Mouse (Mus musculus) lung, embryonic 15.5 days (tissue): ENCODE data around the gene Nudcd2. TPM values are rescaled to one million over a fixed set of nuclear protein-coding genes. Genes with fewer than 3 reads are reported as not detected.

ENCODE experiments used
- ATAC-seq: fragments of 200-750 bp; cut with Nextera tagmentation; 2 replicates; pipeline ENCODE4 v1.8.0; 2017; ENCODE audit warnings: moderate number of reproducible peaks, borderline replicate concordance; ENCODE audit not compliant: low FRiP score, low TSS enrichment; ENCODE audit errors: extremely low read depth
- H3K27ac ChIP-seq: fragments of 300-500 bp; sonication (generic); 2 replicates; pipeline ENCODE4 v1.5.1; 2015; ENCODE audit warnings: moderate library complexity, mild to moderate bottlenecking, inconsistent platforms
- H3K27me3 ChIP-seq: fragments of 300-500 bp; sonication (generic); 2 replicates; pipeline ENCODE4 v1.6.1; 2015; ENCODE audit warnings: inconsistent platforms
- H3K36me3 ChIP-seq: fragments of 300-500 bp; sonication (generic); 2 replicates; pipeline ENCODE4 v1.6.1; 2015; ENCODE audit warnings: inconsistent platforms
- H3K4me1 ChIP-seq: fragments of 300-500 bp; sonication (generic); 2 replicates; pipeline ENCODE4 v1.6.1; 2015; ENCODE audit warnings: inconsistent platforms
- H3K4me2 ChIP-seq: fragments of 300-500 bp; sonication (generic); 2 replicates; pipeline ENCODE4 v1.6.1; 2015; ENCODE audit warnings: inconsistent platforms, mild to moderate bottlenecking, moderate library complexity
- H3K4me3 ChIP-seq: fragments of 300-500 bp; sonication (generic); 2 replicates; pipeline ENCODE4 v1.5.1; 2015; ENCODE audit warnings: mild to moderate bottlenecking, inconsistent platforms
- H3K9ac ChIP-seq: fragments of 300-500 bp; sonication (generic); 2 replicates; pipeline ENCODE4 v1.6.1; 2015; ENCODE audit warnings: inconsistent platforms
- H3K9me3 ChIP-seq: fragments of 300-500 bp; sonication (generic); 2 replicates; pipeline ENCODE4 v1.6.1; 2016; ENCODE audit warnings: inconsistent platforms
- WGBS: fragments of 180-500 bp; shearing (Covaris S2); methylation state at CpG from one replicate; pipeline ENCODE4 v1.1.7; 2015; 5-methylcytosine and 5-hydroxymethylcytosine counted together
- polyA plus RNA-seq: library from polyadenylated mRNA; unstranded; fragments of >200 nt; fragmentation: Nextera tagmentation; extraction: Ambion mirVana; gene quantifications from 2 replicates; pipeline ENCODE4 v1.2.1, GENCODE M21; 2015

Nudcd2 gene
- polyA plus RNA-seq, 1 experiment from 2014 or later, result 161 TPM

DNA sequence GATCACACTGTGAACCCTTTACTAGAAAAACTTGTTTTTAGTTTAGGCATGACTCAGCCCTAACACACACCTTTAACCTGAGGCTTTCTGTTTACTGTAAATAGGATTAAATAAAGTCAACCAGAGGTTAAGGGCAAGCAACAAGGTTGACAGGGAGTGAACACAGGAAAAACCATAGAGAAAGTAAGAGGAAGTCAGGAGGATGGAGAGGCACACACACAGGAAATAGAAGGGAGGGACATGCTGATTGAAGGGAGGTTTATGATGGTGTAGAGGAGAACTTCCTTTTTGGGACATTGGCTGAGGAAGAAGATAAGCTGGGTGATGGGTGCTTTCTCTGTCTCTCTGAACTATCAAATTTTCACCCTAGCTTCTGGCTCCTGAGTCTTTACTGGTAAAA is 15.1 kb upstream of the Nudcd2 start:
- H3K27me3 ChIP-seq, result no peaks in the 10 kb centered on the region
- no peaks in the 10 kb centered on the region for H3K4me1 ChIP-seq
- peaks cover 87% of the 10 kb centered on the region for H3K36me3 ChIP-seq
- no peak overlapping the region for H3K9ac ChIP-seq
- no peaks in the 10 kb centered on the region for H3K9me3 ChIP-seq
- H3K4me3 ChIP-seq, result no peak overlapping the region
- no peak overlapping the region for H3K4me2 ChIP-seq
- H3K27ac ChIP-seq, result no peak overlapping the region
- ATAC-seq, result no peak

DNA sequence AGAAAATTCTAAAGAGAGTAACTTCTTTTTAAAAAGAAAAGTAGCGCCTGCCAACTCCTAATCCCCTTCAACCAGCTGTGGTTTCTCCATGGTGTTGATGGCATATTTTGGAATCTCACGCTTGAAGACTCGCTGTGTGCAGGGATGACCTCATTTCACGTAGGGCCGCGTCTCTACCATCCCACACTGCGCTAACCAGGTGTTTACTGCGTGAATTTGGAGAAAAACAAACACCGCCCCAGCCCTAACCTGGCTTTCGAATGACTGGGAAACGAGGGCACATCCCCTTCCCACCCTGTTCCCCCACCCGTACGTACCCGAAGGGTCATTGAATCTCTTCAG is 499 bp upstream of the Nudcd2 start:
- Histone ChIP-seq H3K36me3 (peaks cover 26% of the 10 kb centered on the region), H3K4me2 (peak overlapping the region; percentile 86), H3K27ac (0 out of 2 replicates have a peak overlapping the region, but pooled peaks have one; percentile 15), H3K4me1 (peaks cover 29% of the 10 kb centered on the region), H3K27me3 (no peaks in the 10 kb centered on the region), H3K9me3 (no peaks in the 10 kb centered on the region), H3K9ac (peak overlapping the region; percentile 77), H3K4me3 (peak overlapping the region; percentile 81)
- ATAC-seq, result peak; percentile 30; the same call in 1 of the 2 replicates
- WGBS, result under 1% methylated on average over 14 of the region's 14 CpGs

DNA sequence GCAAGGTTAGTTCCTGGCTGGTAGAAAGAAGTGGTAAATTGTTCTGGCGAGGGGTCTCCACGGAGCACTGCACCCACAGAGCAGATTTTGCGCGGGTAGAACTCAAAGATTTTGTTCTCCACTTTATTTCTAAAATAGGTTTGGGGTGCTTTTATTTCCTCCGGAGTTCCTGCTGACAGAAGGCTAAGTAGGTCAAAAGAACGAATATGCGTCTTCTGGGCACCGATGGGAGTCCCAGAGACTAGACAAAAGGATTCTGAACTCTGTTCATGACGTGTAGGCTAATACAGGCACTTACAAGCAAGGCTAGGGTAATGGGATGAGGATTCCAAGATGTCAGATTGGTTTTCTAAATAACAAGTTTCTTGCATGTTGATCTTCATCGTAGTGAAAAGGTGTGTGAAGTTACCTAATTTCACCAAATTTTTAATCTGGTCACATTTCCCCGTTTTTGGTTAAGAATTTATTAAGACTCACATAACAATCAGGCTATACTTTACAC is 835 bp downstream of the Nudcd2 start:
- no peaks in the 10 kb centered on the region for H3K27me3 ChIP-seq

DNA sequence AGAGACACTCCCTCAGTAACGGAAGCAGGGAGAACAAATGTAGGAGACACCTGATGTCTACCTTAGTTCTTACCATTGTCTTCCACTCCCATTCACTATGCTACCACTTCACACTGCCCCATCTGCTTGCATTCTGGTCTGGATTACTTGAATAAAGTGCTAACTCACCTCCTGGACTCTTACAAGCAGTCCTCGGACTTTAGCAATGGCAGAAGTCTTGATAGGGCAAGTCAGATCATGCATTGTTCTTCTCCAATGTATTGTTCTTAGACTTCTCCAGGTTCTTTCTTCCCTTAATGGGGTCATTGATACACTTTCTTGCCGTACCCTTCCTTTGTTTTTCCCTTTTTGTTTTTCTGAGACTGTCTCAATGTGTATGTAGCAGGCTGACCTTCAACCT is 3.9 kb downstream of the Nudcd2 start:
- Histone ChIP-seq H3K4me3 (no peak overlapping the region), H3K9ac (no peak overlapping the region), H3K4me2 (no peak overlapping the region), H3K27me3 (no peaks in the 10 kb centered on the region), H3K36me3 (peaks cover 44% of the 10 kb centered on the region), H3K4me1 (peaks cover 15% of the 10 kb centered on the region), H3K27ac (no peak overlapping the region), H3K9me3 (no peaks in the 10 kb centered on the region)
- no peak for ATAC-seq
- 89% methylated on average over 3 of the region's 3 CpGs for WGBS

More for the DNA sequence above, 835 bp downstream of the Nudcd2 start:
- ATAC-seq, result no peak
- peak overlapping the region; percentile 77 for H3K27ac ChIP-seq
- H3K4me3 ChIP-seq, result peak overlapping the region; percentile 81
- peak overlapping the region; percentile 69 for H3K4me2 ChIP-seq
- WGBS, result 3% methylated on average over 11 of the region's 11 CpGs
- no peaks in the 10 kb centered on the region for H3K9me3 ChIP-seq
- H3K36me3 ChIP-seq, result peaks cover 29% of the 10 kb centered on the region
- peaks cover 29% of the 10 kb centered on the region for H3K4me1 ChIP-seq
- peak overlapping the region; percentile 88 for H3K9ac ChIP-seq

DNA sequence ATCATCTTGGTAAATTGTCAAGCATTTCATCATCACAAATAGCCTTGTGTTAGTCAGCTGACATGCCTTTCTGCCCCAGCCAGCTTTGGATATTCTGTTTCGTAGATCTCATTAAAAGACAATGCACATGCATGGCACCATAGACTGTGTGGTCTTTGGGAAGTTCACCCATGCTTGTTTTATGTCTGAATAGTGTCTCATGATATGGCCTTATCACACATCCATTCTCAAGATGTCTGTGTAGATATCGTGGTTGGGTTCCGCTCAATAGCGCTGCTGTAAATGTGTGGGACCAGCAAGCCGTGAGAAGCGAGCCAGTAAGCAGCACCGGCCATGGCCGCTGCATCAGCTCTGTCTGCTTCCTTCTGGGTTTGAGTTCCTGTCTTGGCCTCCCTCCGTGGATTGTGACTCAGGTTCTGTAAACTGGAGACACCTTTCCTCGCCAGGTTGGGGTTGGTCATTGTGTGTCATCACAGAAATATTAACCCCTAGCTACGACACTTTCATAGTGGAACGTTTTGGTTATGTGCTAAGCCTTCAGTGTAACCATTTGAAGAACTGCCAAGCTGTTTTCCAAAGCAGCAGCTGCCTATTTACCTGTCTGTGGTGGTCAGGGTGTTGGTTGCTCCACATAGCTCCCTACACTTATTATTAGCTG is 8.3 kb downstream of the Nudcd2 start:
- Histone ChIP-seq H3K9me3 (no peaks in the 10 kb centered on the region), H3K4me3 (no peak overlapping the region), H3K4me2 (no peak overlapping the region), H3K9ac (no peak overlapping the region), H3K27ac (no peak overlapping the region), H3K4me1 (no peaks in the 10 kb centered on the region), H3K36me3 (peaks cover 39% of the 10 kb centered on the region), H3K27me3 (no peaks in the 10 kb centered on the region)
- no peak for ATAC-seq
- 89% methylated on average over 12 of the region's 12 CpGs for WGBS

DNA sequence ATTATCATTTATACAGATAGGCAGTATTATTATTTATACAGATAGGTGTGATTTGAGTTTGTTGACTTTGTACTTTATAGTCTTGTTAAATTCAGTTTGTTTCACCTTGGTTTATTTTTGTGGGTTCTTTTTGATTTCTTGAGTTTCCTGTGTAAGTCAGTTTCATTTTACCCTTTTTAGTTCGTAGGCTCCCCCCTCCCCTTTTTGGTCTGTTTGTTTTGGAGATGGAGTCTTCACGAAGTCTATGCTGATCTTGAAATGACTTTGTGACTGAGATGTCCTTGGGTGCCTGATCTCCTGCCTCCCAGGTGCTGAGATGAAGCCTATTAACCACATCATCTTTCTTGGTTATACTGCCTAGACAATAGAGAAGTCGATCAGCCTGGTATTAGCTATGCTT is 10.9 kb downstream of the Nudcd2 start:
- no peak for ATAC-seq

DNA sequence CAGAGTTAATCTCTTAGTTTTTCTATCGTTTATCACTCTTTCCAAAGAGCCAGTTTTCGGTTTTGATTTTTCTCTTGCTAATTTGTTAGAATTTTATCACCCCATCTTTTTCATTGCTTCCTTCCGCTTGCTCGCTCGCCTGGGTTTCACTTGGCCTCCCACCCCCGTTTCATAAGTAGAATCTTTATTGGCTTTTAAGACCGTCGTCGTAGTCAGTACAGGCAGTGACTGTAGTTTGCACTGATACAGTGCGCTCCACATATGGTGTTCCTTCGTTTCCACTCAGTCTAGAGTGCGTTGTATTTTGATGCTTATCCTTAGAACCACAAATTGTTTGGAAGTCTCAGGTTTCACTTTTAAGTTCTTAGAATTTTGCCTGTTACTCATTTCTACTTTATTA is 12.9 kb downstream of the Nudcd2 start:
- Histone ChIP-seq H3K4me2 (no peak overlapping the region), H3K36me3 (peaks cover 15% of the 10 kb centered on the region; the same call in 1 of the 2 replicates), H3K4me3 (no peak overlapping the region), H3K9me3 (no peaks in the 10 kb centered on the region), H3K27me3 (no peaks in the 10 kb centered on the region), H3K9ac (no peak overlapping the region), H3K4me1 (no peaks in the 10 kb centered on the region), H3K27ac (no peak overlapping the region)
- no peak for ATAC-seq
- WGBS, result 85% methylated on average over 12 of the region's 12 CpGs

More for the DNA sequence above, 10.9 kb downstream of the Nudcd2 start:
- H3K9ac ChIP-seq, result no peak overlapping the region
- no peaks in the 10 kb centered on the region for H3K9me3 ChIP-seq
- H3K27me3 ChIP-seq, result no peaks in the 10 kb centered on the region
- WGBS, result 65% methylated on average over 3 of the region's 3 CpGs
- H3K36me3 ChIP-seq, result peaks cover 16% of the 10 kb centered on the region
- no peak overlapping the region for H3K27ac ChIP-seq
- no peak overlapping the region for H3K4me2 ChIP-seq
- H3K4me3 ChIP-seq, result no peak overlapping the region
- no peaks in the 10 kb centered on the region for H3K4me1 ChIP-seq

DNA sequence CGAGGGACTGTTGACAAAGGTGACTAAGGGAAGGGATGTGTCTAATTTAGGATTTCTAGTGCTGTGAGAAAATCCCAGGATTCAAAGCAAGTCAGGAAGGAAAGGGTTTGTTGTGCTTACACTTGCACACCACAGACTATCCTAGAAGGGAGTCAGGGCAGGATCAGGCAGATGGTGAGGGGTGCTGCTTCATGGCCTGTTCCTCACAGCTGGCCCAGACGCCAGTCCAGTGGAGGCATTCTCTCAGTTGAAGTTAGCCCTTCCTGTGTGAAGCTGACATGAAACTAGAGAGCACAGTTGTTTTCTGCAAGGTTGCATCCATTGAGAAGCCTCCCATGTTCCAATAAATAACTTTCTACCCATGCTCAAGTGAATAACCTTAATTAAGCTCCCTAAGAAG is 14.2 kb downstream of the Nudcd2 start:
- H3K27ac ChIP-seq, result no peak overlapping the region
- no peak for ATAC-seq
- H3K9ac ChIP-seq, result no peak overlapping the region
- H3K4me2 ChIP-seq, result no peak overlapping the region
- H3K4me1 ChIP-seq, result no peaks in the 10 kb centered on the region
- no peak overlapping the region for H3K4me3 ChIP-seq
- H3K9me3 ChIP-seq, result no peaks in the 10 kb centered on the region
- peaks cover 16% of the 10 kb centered on the region; the same call in 1 of the 2 replicates for H3K36me3 ChIP-seq
- H3K27me3 ChIP-seq, result no peaks in the 10 kb centered on the region
- WGBS, result 42% methylated on average over 2 of the region's 2 CpGs

DNA sequence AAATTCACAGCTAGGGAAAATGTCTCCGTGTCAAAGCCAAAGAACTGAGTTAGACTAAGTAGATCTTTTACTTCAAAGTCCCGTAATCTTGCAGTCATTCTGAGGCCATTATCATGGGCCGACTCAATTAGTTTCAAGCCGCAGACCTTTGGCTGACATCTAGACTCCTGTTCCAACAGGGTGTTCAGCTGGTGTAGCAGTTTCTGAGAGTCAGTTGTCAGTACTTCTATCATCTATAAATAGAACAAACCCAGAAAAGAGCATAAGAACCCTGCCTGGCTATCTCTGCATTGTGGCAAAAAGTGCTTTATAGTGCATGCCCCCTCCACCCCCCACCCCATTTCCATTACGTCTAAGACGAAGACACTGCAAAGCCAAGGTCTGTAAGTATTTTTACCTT is 20.4 kb downstream of the Nudcd2 start:
- no peak for ATAC-seq
- peak overlapping the region; percentile 12; the same call in 1 of the 2 replicates for H3K4me3 ChIP-seq
- H3K4me1 ChIP-seq, result peaks cover 14% of the 10 kb centered on the region; the same call in 1 of the 2 replicates
- WGBS, result 49% methylated on average over 6 of the region's 6 CpGs
- H3K4me2 ChIP-seq, result peak overlapping the region; percentile 73
- H3K9me3 ChIP-seq, result no peaks in the 10 kb centered on the region
- no peak overlapping the region for H3K9ac ChIP-seq
- H3K36me3 ChIP-seq, result peaks cover 16% of the 10 kb centered on the region; the same call in 1 of the 2 replicates
- H3K27me3 ChIP-seq, result no peaks in the 10 kb centered on the region
- no peak overlapping the region for H3K27ac ChIP-seq

DNA sequence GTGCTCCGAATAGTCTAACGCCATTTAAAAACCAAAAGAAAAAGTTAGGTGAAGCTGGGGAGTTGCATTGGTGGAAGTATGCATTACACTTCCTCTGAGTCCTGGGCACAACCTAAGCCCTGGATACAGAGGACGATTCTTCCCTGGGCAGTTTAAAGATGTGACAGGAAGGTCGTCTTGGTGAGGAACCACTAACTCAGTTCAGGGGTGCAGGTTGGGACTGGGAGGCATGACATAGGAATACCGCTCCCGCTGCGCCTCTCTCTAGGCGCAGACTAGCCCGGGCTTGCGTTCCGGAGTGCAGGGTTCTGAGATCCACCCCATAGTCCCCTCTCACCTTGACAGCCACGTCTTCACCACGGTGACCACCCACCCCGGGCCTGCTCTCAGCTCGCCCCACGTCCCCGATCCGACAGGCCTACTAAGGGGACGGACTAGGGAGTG is 21.2 kb downstream of the Nudcd2 start:
- Histone ChIP-seq H3K9ac (peak overlapping the region; percentile 75), H3K4me1 (peaks cover 14% of the 10 kb centered on the region; the same call in 1 of the 2 replicates), H3K9me3 (no peaks in the 10 kb centered on the region), H3K4me3 (peak overlapping the region; percentile 83), H3K27me3 (no peaks in the 10 kb centered on the region), H3K36me3 (peaks cover 13% of the 10 kb centered on the region; the same call in 1 of the 2 replicates), H3K4me2 (peak overlapping the region; percentile 73), H3K27ac (peak overlapping the region; percentile 72)
- under 1% methylated on average over 19 of the region's 19 CpGs for WGBS
- ATAC-seq, result no peak

DNA sequence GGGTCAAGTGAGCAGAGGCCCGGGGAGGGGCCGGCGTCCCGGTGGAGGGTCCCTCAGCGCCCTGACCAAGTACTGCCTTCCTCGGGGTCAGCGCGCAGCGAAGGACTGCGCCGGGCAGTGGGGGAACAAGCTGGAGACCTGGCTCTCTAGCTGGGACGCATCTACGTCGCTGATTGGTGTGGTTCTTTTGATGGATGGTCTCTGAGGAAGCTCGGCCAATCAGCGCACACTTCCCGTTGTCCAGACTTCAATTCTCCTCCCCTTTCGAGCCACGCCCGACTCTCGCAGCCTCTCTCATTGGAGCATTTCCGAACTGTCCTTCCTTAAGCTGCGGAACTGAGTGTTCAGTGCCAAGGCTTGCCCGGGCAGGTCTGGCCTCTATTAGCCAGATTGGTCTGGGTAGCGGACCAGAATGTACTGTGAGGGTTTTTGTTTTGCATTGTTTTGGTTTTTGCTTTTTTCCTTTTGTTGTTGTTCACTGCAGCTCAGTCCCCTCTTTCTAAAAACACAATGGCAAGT is 21.7 kb downstream of the Nudcd2 start, which contains the start of gene Ccng1:
Gene Ccng1 (minus strand): TSS at position 203 of the 519 bp plus-strand sequence.
- H3K4me1 ChIP-seq, result peaks cover 14% of the 10 kb centered on the region; the same call in 1 of the 2 replicates
- peak; percentile 100 for ATAC-seq
- H3K36me3 ChIP-seq, result peaks cover 12% of the 10 kb centered on the region; the same call in 1 of the 2 replicates
- H3K27me3 ChIP-seq, result no peaks in the 10 kb centered on the region
- H3K9me3 ChIP-seq, result no peaks in the 10 kb centered on the region
- peak within 1 kb of the TSS; percentile 75 for H3K9ac ChIP-seq
- H3K4me2 ChIP-seq, result peak within 1 kb of the TSS; percentile 73
- peak within 1 kb of the TSS; percentile 83 for H3K4me3 ChIP-seq
- H3K27ac ChIP-seq, result peak within 1 kb of the TSS; percentile 72
- WGBS, result under 1% methylated on average over 25 of the region's 25 CpGs

DNA sequence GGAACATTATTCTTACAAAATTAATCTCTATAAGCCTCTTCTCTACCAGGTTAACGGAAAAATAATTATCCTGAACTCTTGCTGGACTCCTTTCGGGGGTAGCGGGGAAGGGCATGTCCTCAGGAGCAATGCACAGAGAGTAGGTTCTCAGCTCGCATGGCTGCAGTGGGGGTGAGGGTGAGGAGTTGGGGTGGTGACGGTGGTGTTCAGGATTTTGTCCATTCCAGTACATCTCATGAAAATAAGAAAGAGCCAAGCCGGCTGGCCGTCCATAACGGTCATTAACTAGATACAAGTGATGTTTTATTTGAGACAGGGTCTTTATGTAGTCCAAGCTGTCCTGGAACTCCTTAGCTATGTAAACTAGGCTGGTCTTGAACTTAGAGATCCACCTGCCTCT is 22.5 kb downstream of the Nudcd2 start:
- no peak for ATAC-seq
- Histone ChIP-seq H3K4me2 (peak overlapping the region; percentile 73), H3K27me3 (no peaks in the 10 kb centered on the region), H3K9ac (no peak overlapping the region), H3K4me3 (no peak overlapping the region), H3K4me1 (peaks cover 14% of the 10 kb centered on the region; the same call in 1 of the 2 replicates), H3K36me3 (peaks cover 8% of the 10 kb centered on the region; the same call in 1 of the 2 replicates), H3K27ac (no peak overlapping the region), H3K9me3 (no peaks in the 10 kb centered on the region)
- 84% methylated on average over 8 of the region's 8 CpGs for WGBS
